Mouse (Mus musculus) cerebellum, postnatal 10 days (tissue): ENCODE measurements around the gene Dars2.
"Not testable (repeated sequence)": the region's sequence is repeated elsewhere in the genome, so short reads cannot be mapped to it uniquely, and the experiment has no call there.

Experiments used
- DNase-seq, 2 experiments: peaks; one replicate each; pipeline ENCODE4 v3.0.0; 2021; ENCODE audit warnings: mixed read lengths in 2 of 2

The Dars2 gene

DNA sequence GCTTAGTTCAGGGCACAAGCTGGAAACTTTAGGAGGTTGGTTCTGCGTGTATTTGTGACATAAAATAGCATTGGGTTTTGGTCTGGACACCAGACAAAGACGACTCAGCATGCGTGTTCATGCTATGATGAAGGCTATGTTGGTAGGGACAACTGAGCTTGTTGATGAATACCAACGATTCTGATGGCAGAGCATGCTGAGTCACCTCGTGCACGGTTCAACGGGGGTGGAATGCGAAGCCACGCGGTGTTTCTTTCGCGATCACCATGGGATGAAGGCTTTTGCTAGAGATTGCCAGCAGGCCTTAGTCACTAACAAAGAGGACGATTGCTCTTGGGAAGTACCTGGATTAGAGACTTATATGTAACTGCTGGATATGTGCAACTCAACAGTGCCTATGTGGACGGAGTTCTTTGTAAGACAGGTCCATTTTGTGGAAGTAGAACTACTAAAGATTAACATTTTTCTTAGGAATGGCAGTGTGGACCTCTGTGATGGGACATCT, 35.1 kb downstream of the Dars2 start:
- DNase-seq, result peak in 1 of 2 experiments; percentile 61

DNA sequence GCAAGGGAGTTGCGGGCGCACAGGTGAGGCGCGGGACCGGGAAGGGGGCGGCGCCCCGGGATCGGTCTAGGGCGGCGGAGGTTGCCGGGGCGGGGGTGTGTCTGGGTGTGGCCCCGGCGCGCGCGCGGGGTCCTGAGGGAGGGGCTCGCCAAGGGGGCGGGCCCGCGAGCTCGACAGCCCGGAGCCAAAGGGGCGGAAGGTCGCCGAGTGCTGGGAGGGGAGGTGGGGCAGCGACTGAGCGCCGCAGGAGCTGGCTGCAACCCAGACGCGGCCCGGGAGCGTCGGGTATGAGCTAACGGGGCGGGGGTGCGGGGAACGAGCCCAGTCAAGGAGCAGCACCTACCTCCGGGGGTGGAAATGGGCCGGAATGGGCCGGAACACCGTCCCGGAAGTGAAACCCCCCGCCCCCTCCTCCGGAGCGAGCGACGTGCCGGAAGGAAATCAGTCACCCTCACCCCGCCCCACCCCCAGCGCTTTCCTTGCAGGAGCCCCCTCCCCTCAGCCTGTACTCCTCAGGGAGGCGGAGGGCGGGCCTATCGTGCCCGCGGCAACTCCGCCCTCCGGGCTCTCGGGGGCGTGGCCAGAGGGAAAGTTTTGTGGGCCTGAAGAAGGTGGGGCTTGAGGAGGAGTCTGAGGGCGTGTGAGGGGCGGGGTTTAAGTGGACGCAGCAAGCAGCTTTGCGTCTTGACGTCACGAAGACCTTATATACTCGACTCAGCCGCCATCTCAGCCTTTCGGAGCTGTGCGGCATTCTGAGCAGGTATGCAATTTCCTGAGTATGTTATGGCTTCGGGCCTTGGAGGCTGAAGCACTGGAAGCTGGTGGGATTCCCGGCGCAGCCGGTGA, 35.8 kb downstream of the Dars2 start, which contains the start of gene Zbtb37:
Gene Zbtb37, minus strand, starts transcription at position 415 of the 846 bp plus-strand sequence.
- peak; percentile 99 to 100 for DNase-seq

DNA sequence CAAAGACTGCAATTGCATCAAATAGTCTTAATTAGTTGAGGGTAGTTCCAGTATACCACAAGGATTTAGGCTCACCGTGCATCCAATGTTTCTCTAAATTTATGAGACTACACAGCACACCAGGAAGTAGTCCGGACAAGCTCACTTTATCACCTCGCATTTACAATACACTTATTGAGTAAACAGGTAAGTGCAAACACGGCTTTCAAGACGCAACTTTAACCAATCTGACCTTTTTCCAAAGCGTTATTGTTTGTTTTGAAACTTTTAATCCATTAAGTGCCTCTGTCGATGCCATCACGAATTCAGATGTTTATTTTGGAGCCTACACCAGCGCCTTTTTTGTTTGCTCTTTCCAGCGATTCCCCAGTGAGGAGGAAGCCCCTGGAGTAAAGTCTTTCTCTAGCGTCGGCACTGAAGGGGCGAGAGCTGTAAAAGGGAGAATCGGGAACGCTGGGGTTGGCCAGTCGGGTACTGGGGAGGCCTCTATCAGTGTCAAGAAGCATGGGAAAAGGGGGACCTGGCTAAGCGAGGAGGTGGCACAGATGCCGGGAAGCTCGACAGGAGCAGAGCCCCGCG, 36.5 kb downstream of the Dars2 start:
- no peak for DNase-seq

DNA sequence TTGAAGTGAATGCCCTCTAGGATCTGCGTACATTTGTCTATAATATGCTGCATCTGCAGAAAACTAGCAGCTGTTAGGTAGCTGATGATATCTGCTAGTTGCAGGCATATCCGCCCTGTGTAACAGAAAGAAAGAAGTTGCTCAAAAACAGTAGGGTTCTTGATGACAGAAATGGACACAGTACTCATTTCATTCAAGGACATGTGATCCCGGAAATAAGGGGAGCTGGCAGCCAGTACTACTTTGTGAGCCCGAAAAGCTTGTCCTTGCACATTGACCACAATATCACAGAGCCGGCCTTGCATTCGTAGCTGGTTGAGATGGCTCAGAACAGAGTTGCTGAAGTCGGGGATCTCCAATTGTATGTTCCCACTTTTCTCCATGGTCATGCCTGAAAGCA, 38.1 kb downstream of the Dars2 start:
- no peak for DNase-seq

DNA sequence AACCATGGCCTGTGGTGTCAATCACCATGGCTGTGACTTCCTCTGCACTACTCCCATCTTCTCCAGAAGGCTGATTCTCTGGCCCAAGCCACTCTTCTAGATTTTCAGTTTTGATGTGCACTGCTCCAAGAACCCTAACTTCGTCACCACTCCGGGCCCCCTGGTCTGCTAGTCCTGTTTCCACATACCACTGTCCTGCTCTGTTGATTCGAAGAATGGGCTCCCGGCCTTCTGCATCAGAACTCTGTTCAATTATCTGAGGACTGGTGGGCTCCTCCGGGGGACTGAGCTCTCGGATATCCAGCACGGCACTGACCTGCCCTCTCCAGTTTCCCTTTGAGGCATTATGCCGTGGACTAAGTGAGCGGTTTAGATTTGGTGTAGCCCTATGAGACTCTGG, 38.6 kb downstream of the Dars2 start:
- DNase-seq, result no peak

DNA sequence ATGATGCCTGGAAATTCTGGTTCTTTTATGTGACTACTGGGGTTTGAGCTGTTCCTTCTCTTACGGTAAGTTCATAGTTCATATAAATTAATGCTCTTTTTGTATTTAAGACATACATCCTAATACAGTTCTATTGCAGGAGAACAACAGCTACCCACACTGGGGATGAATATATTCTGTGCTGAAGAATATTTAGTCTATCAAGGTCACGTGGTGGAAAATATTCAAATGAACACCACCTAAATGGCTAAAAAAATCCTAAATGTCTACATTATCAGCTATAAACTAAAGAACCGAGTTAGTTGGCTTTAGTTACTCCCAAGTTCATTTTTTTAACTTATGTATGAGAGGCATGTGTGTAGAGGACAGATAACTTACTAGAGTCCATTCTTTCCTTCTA, 40.4 kb downstream of the Dars2 start:
- DNase-seq, result no peak

DNA sequence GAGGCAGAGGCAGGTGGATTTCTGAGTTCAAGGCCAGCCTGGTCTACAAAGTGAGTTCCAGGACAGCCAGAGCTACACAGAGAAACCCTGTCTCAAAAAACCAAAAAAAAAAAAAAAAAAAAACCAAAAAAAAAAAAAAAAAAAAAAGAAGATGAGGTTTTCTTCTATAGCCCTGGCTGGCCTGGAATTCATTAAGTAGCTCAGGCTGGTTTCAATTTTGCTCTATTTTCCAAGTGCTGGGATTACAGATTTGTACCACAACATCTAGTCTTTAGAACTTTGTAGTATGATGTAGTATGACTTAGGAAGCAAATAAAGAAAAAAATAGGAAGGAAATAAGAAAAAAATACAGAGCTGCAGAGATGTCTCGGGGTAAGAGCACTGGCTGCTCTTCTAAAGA, 42.0 kb downstream of the Dars2 start:
- DNase-seq, result not testable (repeated sequence)

DNA sequence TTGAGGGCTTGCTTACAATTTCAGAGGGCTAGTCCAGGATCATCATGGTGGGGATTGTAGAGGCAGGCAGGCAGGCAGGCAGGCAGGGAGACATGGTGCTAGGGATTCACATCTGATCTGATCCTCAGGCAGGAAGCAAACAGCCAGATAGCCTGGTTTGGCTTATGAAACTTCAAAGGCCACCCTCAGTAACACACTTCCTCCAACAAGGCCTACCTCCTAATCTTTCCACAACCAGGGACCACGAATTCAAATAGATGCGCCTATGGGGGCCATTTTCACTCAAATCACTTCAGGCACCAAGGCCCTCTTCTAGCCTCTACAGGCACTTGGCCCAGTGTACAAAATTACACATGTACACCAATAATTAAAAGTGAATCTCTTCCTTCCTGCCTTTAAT, 43.3 kb downstream of the Dars2 start:
- no peak for DNase-seq

DNA sequence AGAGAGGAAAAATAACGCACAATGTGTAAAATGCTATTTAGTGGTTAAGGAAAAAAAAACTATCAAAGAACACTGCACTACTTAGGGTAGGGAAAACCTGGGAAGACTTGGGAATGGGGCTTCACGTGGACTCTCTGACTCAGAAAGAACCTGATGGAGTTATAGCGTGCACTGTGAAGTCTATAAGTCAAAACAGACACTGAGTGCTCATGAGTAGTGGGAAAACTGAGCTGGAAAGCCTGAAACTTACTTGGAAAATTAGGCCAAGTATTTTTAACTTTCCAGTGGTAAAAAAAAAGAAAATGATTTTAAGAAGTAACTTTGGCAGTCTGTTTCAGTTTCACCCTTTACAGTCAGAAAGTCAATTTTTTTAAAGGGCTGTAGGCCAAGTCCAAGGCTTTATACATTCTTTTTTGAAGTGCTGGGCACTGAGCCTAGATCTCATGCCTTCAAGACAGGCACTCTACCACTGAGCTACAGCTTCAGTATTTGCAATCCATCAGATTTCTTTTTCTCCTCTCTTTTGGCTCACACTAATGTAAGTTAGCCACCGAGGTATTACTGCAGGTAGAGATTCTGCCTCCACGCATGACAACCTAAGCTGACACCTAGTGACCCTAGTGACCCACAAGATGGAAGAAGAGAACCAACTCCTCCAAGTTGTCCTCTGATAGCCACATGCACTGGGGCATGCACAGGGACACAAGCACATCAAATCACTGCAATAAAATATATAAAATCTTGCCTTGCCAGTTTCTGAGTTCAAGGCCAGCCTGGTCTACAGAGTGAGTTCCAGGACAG, 44.8 kb downstream of the Dars2 start:
- DNase-seq, result no peak

DNA sequence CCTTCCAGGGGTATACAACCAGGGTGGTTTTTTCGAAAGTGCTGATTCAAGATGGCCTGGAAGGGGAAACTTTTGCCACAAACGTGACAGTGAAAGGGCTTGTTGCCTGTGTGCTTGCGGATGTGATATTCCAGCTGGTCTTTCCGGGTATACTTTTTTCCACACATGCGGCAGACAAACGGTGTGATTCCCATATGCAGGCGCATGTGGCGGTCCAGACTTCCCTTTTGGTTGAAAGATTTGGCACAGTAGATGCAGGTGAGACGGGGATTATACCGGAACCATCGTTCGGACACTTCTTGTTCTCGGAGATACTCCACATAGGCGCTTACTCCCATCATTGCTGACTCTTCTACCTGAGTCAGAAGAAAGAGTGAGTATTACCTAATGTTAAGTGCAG, 50.4 kb downstream of the Dars2 start:
- no peak for DNase-seq

DNA sequence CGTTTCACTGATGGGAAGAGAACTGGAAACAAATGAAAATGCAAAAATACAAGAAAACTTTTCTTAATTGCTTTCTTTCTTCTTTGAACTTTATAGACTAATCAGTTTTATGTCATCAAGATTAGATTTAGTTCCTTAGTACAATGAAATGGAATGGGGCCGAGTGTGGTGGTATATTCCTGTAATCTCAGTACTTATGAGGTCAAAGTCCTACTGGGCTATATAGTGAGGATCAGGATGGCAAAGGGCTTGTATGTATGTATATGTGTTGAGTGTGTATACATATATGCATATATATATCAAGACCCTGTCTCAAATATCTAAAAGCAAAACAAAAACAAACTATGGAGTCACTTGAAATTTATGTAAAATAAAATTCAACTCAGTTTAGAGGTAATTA, 54.1 kb downstream of the Dars2 start:
- no peak for DNase-seq

DNA sequence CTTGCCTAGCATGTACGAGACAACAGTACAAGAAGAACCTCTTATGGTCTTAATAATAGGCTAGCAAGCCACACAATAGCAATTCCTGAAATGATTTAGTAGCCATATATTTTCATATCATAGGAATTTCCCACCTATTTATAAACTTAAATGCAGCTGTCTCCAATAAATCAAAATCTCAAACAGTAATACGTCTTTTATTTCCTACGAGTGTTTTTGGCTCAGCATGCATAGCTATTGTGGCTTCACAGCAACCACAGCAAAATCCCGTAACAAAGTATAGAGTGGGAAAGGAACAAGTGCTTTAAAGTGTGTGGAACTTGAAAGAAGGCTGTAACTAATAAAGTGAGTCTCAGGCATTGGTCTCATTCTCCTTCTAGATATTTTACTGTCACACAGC, 60.0 kb downstream of the Dars2 start:
- DNase-seq, result no peak

DNA sequence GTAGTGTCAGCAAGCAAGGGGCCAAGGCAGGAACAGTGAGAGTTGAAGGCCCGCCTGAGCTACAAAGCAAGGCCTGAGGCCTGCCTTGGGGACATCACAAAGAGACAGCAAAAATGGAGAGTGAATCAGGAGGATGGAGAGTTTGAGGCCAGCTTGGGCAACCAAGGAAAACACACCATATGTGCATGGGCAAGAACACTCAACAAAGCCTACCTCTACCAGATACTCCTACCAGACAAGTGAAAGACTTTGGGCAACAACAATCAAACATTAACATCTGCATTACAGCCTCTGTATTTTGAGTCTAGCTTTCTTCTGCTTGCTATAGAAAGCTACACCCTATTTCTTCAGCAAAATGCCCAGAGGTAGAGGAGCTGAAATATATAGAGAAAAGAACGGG, 62.4 kb downstream of the Dars2 start:
- no peak for DNase-seq

DNA sequence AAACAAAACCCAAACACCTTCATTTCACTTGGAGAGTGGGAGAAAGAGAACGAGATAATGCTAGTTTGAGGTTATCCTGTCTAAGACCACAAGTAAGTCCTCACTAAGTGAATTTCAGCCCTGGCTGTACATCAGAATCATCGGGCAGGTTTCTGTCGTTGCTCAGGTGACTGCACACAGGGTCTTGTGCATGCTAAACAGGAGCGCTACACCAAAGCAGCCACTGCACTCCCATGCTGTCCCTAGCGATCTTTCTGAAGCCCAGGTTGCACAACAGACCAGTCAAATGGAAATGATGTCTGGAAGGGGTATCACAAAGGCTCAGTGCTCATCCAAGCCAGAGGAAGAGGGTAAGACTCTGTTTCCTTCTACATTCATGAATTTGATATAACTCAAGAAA, 64.0 kb downstream of the Dars2 start:
- no peak for DNase-seq

DNA sequence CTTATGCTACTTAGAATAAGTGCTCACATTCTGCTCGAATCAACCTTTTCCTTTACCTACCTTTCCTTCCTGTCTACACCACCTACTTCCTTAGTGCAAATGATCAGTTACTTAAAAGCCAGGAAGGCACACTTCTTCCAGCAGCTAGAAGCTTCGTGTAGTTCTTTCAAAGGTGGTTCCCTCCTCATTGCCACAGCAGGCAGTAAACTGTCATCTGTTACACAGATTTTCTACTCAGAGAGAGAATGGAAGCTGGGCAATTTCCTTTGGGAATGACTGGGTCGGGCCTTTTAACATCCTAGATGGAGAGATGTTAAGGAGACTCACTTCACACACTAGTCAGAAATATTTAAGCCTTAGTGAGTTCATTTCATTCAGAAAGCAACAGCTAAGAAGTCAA, 64.9 kb downstream of the Dars2 start:
- DNase-seq, result no peak

DNA sequence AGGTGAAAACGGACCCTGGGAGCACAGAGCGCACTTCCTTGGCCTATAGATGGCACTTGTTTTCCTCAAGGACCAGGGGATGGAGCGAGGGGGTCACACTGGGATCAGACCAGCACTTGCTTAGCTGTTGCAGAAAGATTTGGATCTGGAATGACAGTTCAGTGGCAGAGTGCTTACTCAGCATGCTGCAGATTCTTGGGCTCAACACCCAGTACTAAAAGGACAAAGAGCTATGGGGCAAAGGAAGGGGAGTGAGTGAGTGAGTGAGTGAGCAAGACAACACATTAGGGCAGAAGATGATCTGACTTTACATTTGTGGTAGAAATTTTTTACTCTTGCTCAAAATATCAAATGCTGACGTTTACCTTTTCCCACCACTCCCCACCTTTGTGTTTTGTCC, 65.5 kb downstream of the Dars2 start:
- DNase-seq, result no peak

DNA sequence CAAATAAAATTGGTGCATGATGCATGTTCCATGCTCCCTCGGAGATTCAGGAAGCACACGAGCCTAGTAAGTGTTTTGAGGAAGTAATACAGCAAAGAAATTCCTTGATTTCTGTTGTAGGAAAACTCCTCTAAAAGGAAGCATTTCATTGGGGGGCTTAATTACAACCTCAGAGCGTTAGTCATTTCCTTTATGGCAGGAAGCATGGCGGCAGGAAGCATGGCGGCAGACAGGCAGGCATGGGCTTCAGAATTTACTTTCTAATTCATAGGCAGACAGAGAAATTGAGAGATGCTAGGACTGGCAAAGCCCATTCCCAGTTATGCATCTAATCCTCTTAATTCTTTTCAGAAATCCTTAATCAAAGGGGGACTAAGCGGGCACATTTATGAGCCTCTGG, 76.6 kb downstream of the Dars2 start:
- DNase-seq, result no peak
